Mouse (Mus musculus) spleen, adult 12 weeks (tissue): ENCODE data around the gene Twf2.

Source experiments
- DNase-seq: peaks from one replicate; pipeline ENCODE4 v3.0.0; 2022; ENCODE audit warnings: low spot score

Gene Twf2

DNA sequence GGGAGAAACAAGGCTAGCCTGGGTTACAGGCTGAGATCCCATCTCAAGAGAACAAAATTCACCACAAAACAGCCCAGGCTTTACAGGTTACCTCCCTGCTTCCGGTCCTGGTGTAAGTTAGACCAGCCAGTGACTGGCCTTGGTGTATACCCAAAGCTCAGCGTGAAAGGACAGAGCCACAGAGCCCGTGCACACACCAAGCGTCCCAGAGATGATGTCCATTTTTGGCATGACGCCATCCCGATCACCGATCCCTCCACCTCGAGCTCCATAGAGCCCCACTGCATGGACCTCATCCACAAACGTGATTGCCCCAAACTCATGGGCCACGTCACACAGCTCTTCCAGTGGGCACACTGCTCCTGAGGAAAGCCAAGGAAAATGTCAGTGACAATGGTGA is 35.0 kb downstream of the Twf2 start:
- DNase-seq: no peak

DNA sequence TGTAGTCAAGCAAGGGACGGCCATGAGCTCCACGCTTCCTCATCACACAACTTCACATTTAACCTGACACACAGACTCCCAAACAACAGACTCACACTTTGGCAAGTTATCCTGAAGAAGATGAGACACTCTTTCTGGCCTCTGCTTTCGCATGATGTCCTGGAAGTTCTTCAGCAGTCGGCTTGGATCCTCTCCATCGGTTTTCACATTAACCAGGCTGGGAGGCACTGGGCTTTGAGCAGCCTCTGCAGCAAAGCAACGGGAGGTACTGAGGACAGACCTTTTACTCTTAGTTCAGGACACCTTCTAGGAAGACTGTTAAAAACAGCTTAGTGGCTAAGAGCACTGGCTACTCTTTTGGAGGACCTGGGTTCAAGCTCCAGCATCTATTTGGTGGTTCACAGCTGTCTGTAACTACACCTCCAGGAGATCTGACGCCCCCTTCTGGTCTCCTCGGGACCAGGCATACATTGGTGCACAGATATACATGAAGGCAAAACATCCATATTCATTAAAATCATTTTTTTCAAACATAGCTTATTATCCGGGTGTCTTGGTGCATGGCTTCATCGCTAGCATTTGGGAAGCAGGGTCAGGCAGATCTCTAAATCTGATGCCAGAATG is 38.7 kb downstream of the Twf2 start:
- no peak for DNase-seq

DNA sequence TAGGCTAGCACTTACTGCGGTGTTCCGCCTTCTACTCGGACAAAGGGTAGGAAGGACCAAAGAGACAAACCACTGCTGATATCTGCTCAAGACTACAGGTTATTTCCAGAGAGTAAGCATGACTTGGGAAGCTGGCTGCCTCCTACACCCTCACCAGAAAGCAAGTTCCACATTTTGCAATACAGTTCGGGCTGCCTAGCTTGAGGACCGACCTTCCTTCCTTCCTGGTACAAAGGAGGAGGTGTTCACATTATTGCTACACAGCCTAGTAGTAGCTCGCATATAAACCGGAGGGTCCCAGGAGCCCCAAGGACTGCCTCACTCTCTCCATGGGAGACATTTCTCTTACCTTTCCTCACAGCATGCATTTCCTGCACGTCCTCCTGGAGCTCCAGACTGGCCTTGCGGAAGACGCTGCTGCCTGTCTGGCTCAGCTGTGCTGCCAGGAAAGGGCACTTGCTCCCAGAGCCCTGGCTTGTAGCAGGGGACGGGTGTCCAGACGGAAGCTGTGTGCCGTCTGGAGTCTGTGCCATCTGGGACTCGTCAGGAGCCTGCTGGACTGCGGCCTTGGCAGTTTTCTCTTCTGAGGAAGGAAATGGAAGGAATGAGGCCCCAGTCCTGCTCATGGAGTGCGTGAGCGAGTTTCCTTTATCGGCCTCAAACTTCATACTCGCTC is 40.0 kb downstream of the Twf2 start:
- DNase-seq: no peak

DNA sequence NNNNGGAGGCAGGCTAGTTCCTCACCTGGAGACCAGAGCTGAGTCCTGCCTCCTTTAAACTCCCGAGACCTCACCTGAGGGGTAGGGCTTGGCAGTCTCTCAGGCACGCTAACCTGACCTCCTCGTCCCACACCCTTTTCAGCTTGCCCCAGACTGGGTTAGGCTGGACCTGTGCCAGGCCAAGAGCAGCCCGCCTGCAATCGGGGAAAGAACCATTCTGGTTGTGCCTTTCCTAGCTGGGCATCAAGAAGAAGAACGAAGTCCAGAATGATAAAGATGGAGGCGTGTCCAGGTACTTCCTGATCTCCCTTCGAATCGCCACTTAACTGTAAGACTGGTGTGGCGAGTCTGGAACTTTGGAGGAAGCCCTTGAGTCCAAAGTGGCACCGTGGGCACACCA is 46.6 kb downstream of the Twf2 start:
- DNase-seq: no peak

- DNase-seq: no peak
Observed at GRCm38 (mm10) chr9:106250245-106250644, 47.3 kb downstream of the Twf2 start.

GRCm38 (mm10) chr9:106251066-106251465 is 48.2 kb downstream of the Twf2 start:
- no peak for DNase-seq

DNA sequence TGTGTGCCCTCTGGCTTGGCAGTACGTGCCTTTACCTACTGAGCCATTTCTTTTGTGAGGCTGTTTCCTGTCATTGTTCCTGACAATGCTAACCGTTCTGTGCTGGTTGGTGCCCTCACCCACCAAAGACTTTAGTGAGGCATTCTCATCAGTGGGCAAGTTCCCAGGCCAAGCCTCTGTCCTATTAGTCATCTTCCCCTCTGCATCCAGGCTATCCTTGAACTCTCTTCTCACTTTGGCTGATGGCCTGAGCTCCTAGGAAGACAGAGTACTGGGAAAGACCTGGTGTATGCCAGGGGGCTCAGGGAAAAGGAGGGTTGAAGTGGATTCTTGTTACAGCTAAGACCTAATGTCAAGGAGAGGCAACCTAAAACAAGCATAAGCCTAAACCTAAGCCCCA is 51.1 kb downstream of the Twf2 start:
- no peak for DNase-seq

- no peak for DNase-seq
Observed at GRCm38 (mm10) chr9:106258412-106258811, 55.5 kb downstream of the Twf2 start.

DNA sequence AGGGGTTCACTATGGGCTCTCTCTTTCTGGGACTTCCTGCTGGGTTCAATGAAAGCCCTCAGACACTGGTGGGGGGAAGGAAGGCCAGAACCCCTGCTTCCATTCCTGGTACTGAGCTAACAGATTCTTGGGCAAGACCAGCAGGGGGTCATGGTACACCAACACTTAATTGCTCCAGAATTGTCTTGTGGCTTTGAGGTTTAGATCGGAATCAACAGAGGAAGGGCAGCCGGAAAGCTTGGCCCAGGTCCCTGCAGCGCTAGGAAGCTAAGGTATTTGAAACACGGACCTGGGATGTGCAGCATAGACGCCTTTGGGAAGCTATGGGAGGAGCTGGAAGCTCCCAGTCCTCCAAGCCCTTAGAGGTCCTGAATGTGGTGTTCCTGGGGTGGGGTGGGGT is 56.1 kb downstream of the Twf2 start:
- no peak for DNase-seq

GRCm38 (mm10) chr9:106261058-106261457 is 58.1 kb downstream of the Twf2 start:
- DNase-seq: no peak

- DNase-seq: no peak
Observed at GRCm38 (mm10) chr9:106261491-106261890, 58.6 kb downstream of the Twf2 start.

- no peak for DNase-seq
Observed at GRCm38 (mm10) chr9:106262075-106262474, 59.2 kb downstream of the Twf2 start.

GRCm38 (mm10) chr9:106263381-106263924 is 60.5 kb downstream of the Twf2 start:
- DNase-seq: no peak
